13 mouse cellular contexts compared by ENCODE assay signal in the genomic region with DNA sequence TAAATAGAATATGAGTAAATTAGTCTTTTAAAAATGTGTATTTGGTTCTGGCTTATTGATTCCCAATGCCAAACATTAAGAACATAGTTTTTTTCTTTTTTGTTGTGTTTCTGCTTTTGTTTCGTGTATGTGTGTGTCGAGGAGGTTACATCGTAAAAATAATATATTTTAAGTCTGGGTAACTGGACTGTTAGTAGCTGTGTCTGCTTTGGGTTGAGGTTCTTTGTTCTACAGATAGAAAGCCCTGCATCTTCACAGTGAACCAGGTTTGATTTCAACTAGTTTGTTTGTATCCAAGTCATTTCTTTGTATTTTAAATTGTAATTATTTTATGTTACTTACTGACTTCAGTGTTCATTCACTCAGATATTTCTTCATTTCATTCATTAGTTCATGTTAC. TPM values are rescaled to one million over a fixed set of nuclear protein-coding genes. Genes with fewer than 3 reads are reported as not detected.
A peak's percentile ranks its signal among the peaks of the same experiment; 100 is the strongest.
DNase-seq lines count a peak whose midpoint lies in the region; ATAC-seq lines count a peak whose summit lies in the region.
"Had no signal": no experiment of that assay in that cellular context is flagged by ENCODE, and none has a peak within 500 bp of the region (broad histone marks: within the 10 kb centered on the region; RNA-seq: fewer than 3 reads in every experiment).

No protein-coding gene starts in this region.

- no peak overlapping the region for H3K9ac ChIP-seq in forebrain, embryonic 14.5 days (ENCODE audit: low read length)
- H3K9ac ChIP-seq in heart, embryonic 16.5 days (ENCODE audit: low read length): no peak overlapping the region; the same call in 1 of the 2 replicates
- no peak overlapping the region for H3K9ac ChIP-seq in embryonic facial prominence, embryonic 13.5 days
- H3K9ac ChIP-seq in midbrain, embryonic 14.5 days (replicated peaks; ENCODE audit: low read length): no peak overlapping the region
- H3K9ac ChIP-seq: liver, embryonic 14.5 days had no signal

- WGBS in forebrain, embryonic 14.5 days: 94% methylated on average over 3 of the region's 3 CpGs
- 92% methylated on average over 3 of the region's 3 CpGs for WGBS in forebrain, embryonic 10.5 days
- 80% methylated on average over 3 of the region's 3 CpGs for WGBS in heart, embryonic 16.5 days
- 82% methylated on average over 3 of the region's 3 CpGs for WGBS in embryonic facial prominence, embryonic 13.5 days
- 74% methylated on average over 3 of the region's 3 CpGs for WGBS in midbrain, embryonic 14.5 days

- H3K36me3 ChIP-seq in forebrain, embryonic 14.5 days (ENCODE audit: control insufficient read depth, insufficient read depth, low read length): no peaks in the 10 kb centered on the region
- H3K36me3 ChIP-seq in forebrain, embryonic 10.5 days (replicated peaks): no peaks in the 10 kb centered on the region
- H3K36me3 ChIP-seq in heart, embryonic 16.5 days (ENCODE audit: control insufficient read depth, insufficient read depth): no peaks in the 10 kb centered on the region
- no peaks in the 10 kb centered on the region for H3K36me3 ChIP-seq in embryonic facial prominence, embryonic 13.5 days
- no peaks in the 10 kb centered on the region for H3K36me3 ChIP-seq in midbrain, embryonic 14.5 days (ENCODE audit: control insufficient read depth, insufficient read depth, low read length)

- peak overlapping the region; percentile 40; the same call in 1 of the 2 replicates for H3K4me2 ChIP-seq in forebrain, embryonic 14.5 days (ENCODE audit: low read length)
- peak overlapping the region; percentile 65; the same call in 1 of the 2 replicates for H3K4me2 ChIP-seq in heart, embryonic 16.5 days (ENCODE audit: low read depth, low read length)
- H3K4me2 ChIP-seq in embryonic facial prominence, embryonic 13.5 days: 0 out of 2 replicates have a peak overlapping the region, but pooled peaks have one; percentile 42
- peak overlapping the region; percentile 69 for H3K4me2 ChIP-seq in midbrain, embryonic 14.5 days (ENCODE audit: low read length)

- no peak overlapping the region for H3K27ac ChIP-seq in forebrain, embryonic 14.5 days (ENCODE audit: low read depth, low read length)
- H3K27ac ChIP-seq in forebrain, embryonic 10.5 days: no peak overlapping the region
- H3K27ac ChIP-seq in heart, embryonic 16.5 days (ENCODE audit: low read length): no peak overlapping the region
- no peak overlapping the region for H3K27ac ChIP-seq in embryonic facial prominence, embryonic 13.5 days
- peak overlapping the region; percentile 92; the same call in 1 of the 2 replicates for H3K27ac ChIP-seq in midbrain, embryonic 14.5 days (replicated peaks; ENCODE audit: low read depth, low read length)
- H3K27ac ChIP-seq: liver, embryonic 14.5 days had no signal

- no peaks in the 10 kb centered on the region for H3K27me3 ChIP-seq in forebrain, embryonic 14.5 days (replicated peaks; ENCODE audit: control insufficient read depth, insufficient read depth, low read length)
- no peaks in the 10 kb centered on the region for H3K27me3 ChIP-seq in forebrain, embryonic 10.5 days (ENCODE audit: poor library complexity, severe bottlenecking)
- H3K27me3 ChIP-seq in heart, embryonic 16.5 days (ENCODE audit: control insufficient read depth, insufficient read depth, low read length): no peaks in the 10 kb centered on the region
- H3K27me3 ChIP-seq in embryonic facial prominence, embryonic 13.5 days: no peaks in the 10 kb centered on the region
- H3K27me3 ChIP-seq in midbrain, embryonic 14.5 days (ENCODE audit: control insufficient read depth, insufficient read depth, low read length): no peaks in the 10 kb centered on the region

- peak overlapping the region; percentile 31; the same call in 1 of the 2 replicates for H3K4me3 ChIP-seq in forebrain, embryonic 14.5 days (ENCODE audit: low read depth, low read length)
- H3K4me3 ChIP-seq in forebrain, embryonic 10.5 days: no peak overlapping the region
- no peak overlapping the region; the same call in 1 of the 2 replicates for H3K4me3 ChIP-seq in heart, embryonic 16.5 days (ENCODE audit: low read length)
- no peak overlapping the region for H3K4me3 ChIP-seq in embryonic facial prominence, embryonic 13.5 days
- H3K4me3 ChIP-seq in midbrain, embryonic 14.5 days (replicated peaks; ENCODE audit: low read depth, low read length): peak overlapping the region; percentile 48

- DNase-seq in forebrain, embryonic 14.5 days (ENCODE audit: low spot score): no peak
- DNase-seq in forebrain, embryonic 10.5 days (ENCODE audit: extremely low spot score, low spot score): no peak
- no peak for DNase-seq in heart, postnatal 4 days
- no peak for DNase-seq in midbrain, embryonic 14.5 days
- no peak for DNase-seq in adipocyte (ENCODE audit: low spot score)
- no peak for DNase-seq in spleen, adult 18-20 months
- DNase-seq: gastrocnemius, postnatal 14 days; lung, postnatal 14 days had no signal

- no peak for ATAC-seq in forebrain, embryonic 14.5 days
- no peak for ATAC-seq in heart, embryonic 16.5 days (replicated peaks; ENCODE audit: extremely low read depth, insufficient read depth, low FRiP score)
- no peak for ATAC-seq in embryonic facial prominence, embryonic 13.5 days (ENCODE audit: insufficient number of reproducible peaks, insufficient read depth, low FRiP score, low TSS enrichment, low read depth)
- ATAC-seq in midbrain, embryonic 14.5 days (ENCODE audit: low FRiP score, low TSS enrichment): no peak
- ATAC-seq: inflammation-experienced regulatory T-cells, adult 6 months had no signal

- H3K4me1 ChIP-seq in forebrain, embryonic 14.5 days (ENCODE audit: control insufficient read depth, insufficient read depth, low read length): no peaks in the 10 kb centered on the region; the same call in 1 of the 2 replicates
- 0 out of 2 replicates have a peak, but pooled peaks cover 4% of the 10 kb centered on the region for H3K4me1 ChIP-seq in forebrain, embryonic 10.5 days
- H3K4me1 ChIP-seq in heart, embryonic 16.5 days (ENCODE audit: control insufficient read depth, insufficient read depth, low read length): peaks cover 3% of the 10 kb centered on the region
- peaks cover 9% of the 10 kb centered on the region for H3K4me1 ChIP-seq in embryonic facial prominence, embryonic 13.5 days
- H3K4me1 ChIP-seq in midbrain, embryonic 14.5 days (ENCODE audit: control insufficient read depth, insufficient read depth, low read length): peaks cover 12% of the 10 kb centered on the region; the same call in 1 of the 2 replicates

- H3K9me3 ChIP-seq in forebrain, embryonic 14.5 days (replicated peaks; ENCODE audit: control insufficient read depth, low read length): no peaks in the 10 kb centered on the region
- no peaks in the 10 kb centered on the region for H3K9me3 ChIP-seq in forebrain, embryonic 10.5 days
- H3K9me3 ChIP-seq in heart, embryonic 16.5 days (replicated peaks; ENCODE audit: control insufficient read depth, low read length): no peaks in the 10 kb centered on the region
- no peaks in the 10 kb centered on the region for H3K9me3 ChIP-seq in embryonic facial prominence, embryonic 13.5 days
- no peaks in the 10 kb centered on the region for H3K9me3 ChIP-seq in midbrain, embryonic 14.5 days (ENCODE audit: control insufficient read depth, low read length)

RNA-seq across cellular contexts. Expression of a gene that starts 0.3 kb away (rescaled TPM):
- polyA plus RNA-seq in forebrain, embryonic 14.5 days (2014; fragmentation: Nextera tagmentation; extraction: Ambion mirVana): 10.8 and 13.0 TPM in 2 replicates
- polyA plus RNA-seq in forebrain, embryonic 10.5 days (2016; fragmentation: Nextera tagmentation; extraction: Ambion mirVana): 0.52 and 0.69 TPM in 2 replicates
- 7.5 and 8.1 TPM in 2 replicates for polyA plus RNA-seq in heart, embryonic 16.5 days (2015; fragmentation: Nextera tagmentation; extraction: Ambion mirVana)
- total RNA-seq in heart, postnatal 4 days (2021): 10 to 100 TPM; 20.9 to 22.4 TPM
- polyA plus RNA-seq in embryonic facial prominence, embryonic 13.5 days (2015; fragmentation: Nextera tagmentation; extraction: Ambion mirVana): 0.85 and 1.00 TPM in 2 replicates
- polyA plus RNA-seq in midbrain, embryonic 14.5 days (2014; fragmentation: Nextera tagmentation; extraction: Ambion mirVana): 29.2 and 29.9 TPM in 2 replicates
- total RNA-seq: gastrocnemius, postnatal 14 days had no signal
- polyA plus RNA-seq: testis, adult 2 months had no signal

RNA-seq across cellular contexts. Expression of a gene that starts 59.4 kb away (rescaled TPM):
- polyA plus RNA-seq in forebrain, embryonic 14.5 days (2014; fragmentation: Nextera tagmentation; extraction: Ambion mirVana): 25.1 and 26.3 TPM in 2 replicates
- polyA plus RNA-seq in forebrain, embryonic 10.5 days (2016; fragmentation: Nextera tagmentation; extraction: Ambion mirVana): 23.9 and 26.8 TPM in 2 replicates
- 25.6 and 27.3 TPM in 2 replicates for polyA plus RNA-seq in heart, embryonic 16.5 days (2015; fragmentation: Nextera tagmentation; extraction: Ambion mirVana)
- 10 to 100 TPM; 56.9 to 60.5 TPM for total RNA-seq in heart, postnatal 4 days (2021)
- 38.7 and 41.2 TPM in 2 replicates for polyA plus RNA-seq in embryonic facial prominence, embryonic 13.5 days (2015; fragmentation: Nextera tagmentation; extraction: Ambion mirVana)
- 30.2 and 35.6 TPM in 2 replicates for polyA plus RNA-seq in midbrain, embryonic 14.5 days (2014; fragmentation: Nextera tagmentation; extraction: Ambion mirVana)

RNA-seq across cellular contexts. Expression of a gene that starts 59.4 kb away (rescaled TPM):
- polyA plus RNA-seq in forebrain, embryonic 14.5 days (2014; fragmentation: Nextera tagmentation; extraction: Ambion mirVana): 6.3 and 9.6 TPM in 2 replicates
- 10.7 and 10.9 TPM in 2 replicates for polyA plus RNA-seq in forebrain, embryonic 10.5 days (2016; fragmentation: Nextera tagmentation; extraction: Ambion mirVana)
- 7.1 and 7.4 TPM in 2 replicates for polyA plus RNA-seq in heart, embryonic 16.5 days (2015; fragmentation: Nextera tagmentation; extraction: Ambion mirVana)
- total RNA-seq in heart, postnatal 4 days (2021): 1 to 10 TPM; 8.9 to 9.1 TPM
- polyA plus RNA-seq in embryonic facial prominence, embryonic 13.5 days (2015; fragmentation: Nextera tagmentation; extraction: Ambion mirVana): 14.7 and 15.8 TPM in 2 replicates
- 8.7 and 9.8 TPM in 2 replicates for polyA plus RNA-seq in midbrain, embryonic 14.5 days (2014; fragmentation: Nextera tagmentation; extraction: Ambion mirVana)

Comparison
In these comparisons a context has a peak if more than half of its experiments do, and no peak if none do; other contexts are left out.
1. H3K4me3 ChIP-seq: peak in forebrain, embryonic 14.5 days (single experiment) and midbrain, embryonic 14.5 days (single experiment); none in forebrain, embryonic 10.5 days (single experiment), heart, embryonic 16.5 days (single experiment) and embryonic facial prominence, embryonic 13.5 days (single experiment).
2. Peak in every context shown above with its lines, with median percentiles within 50 percentile points of each other: H3K4me2 ChIP-seq.